Mouse (Mus musculus) lung, postnatal 25 days (tissue): ENCODE measurements around the gene Ngfr.

Experiments used
- DNase-seq: peaks from one replicate; pipeline ENCODE4 v3.0.0; 2022; ENCODE audit warnings: low spot score

Ngfr gene

GRCm38 (mm10) chr11:95594686-95595212 is 7.2 kb upstream of the Ngfr start:
- no peak for DNase-seq

GRCm38 (mm10) chr11:95593501-95593900 is 6.0 kb upstream of the Ngfr start:
- DNase-seq = no peak

GRCm38 (mm10) chr11:95592691-95593090 is 5.2 kb upstream of the Ngfr start:
- DNase-seq = peak; percentile 20

- DNase-seq = no peak
These were observed 1.7 kb upstream of the Ngfr start for GRCm38 (mm10) chr11:95589195-95589594.

- DNase-seq = no peak
These were observed 648 bp downstream of the Ngfr start for GRCm38 (mm10) chr11:95586751-95587422.

- peak; percentile 74 for DNase-seq
These were observed 1.4 kb downstream of the Ngfr start for GRCm38 (mm10) chr11:95586184-95586583.

- DNase-seq = no peak
These were observed 1.9 kb downstream of the Ngfr start for GRCm38 (mm10) chr11:95585684-95586083.

GRCm38 (mm10) chr11:95585281-95585680 is 2.3 kb downstream of the Ngfr start:
- no peak for DNase-seq

GRCm38 (mm10) chr11:95584651-95585050 is 2.9 kb downstream of the Ngfr start:
- DNase-seq = no peak

- no peak for DNase-seq
These were observed 4.1 kb downstream of the Ngfr start for GRCm38 (mm10) chr11:95583396-95583795.

GRCm38 (mm10) chr11:95582193-95582592 is 5.3 kb downstream of the Ngfr start:
- no peak for DNase-seq

GRCm38 (mm10) chr11:95579455-95579854 is 8.1 kb downstream of the Ngfr start:
- DNase-seq = no peak

- no peak for DNase-seq
These were observed 9.6 kb downstream of the Ngfr start for GRCm38 (mm10) chr11:95577776-95578446.

GRCm38 (mm10) chr11:95576299-95576698 is 11.2 kb downstream of the Ngfr start:
- no peak for DNase-seq

GRCm38 (mm10) chr11:95575791-95576190 is 11.7 kb downstream of the Ngfr start:
- DNase-seq = no peak

GRCm38 (mm10) chr11:95574786-95575334 is 12.7 kb downstream of the Ngfr start:
- no peak for DNase-seq

- no peak for DNase-seq
These were observed 15.3 kb downstream of the Ngfr start for GRCm38 (mm10) chr11:95572227-95572626.

GRCm38 (mm10) chr11:95571755-95572154 is 15.8 kb downstream of the Ngfr start:
- no peak for DNase-seq

- DNase-seq = no peak
These were observed 16.5 kb downstream of the Ngfr start for GRCm38 (mm10) chr11:95570827-95571619.

GRCm38 (mm10) chr11:95569908-95570307 is 17.6 kb downstream of the Ngfr start:
- no peak for DNase-seq

- no peak for DNase-seq
These were observed 19.4 kb downstream of the Ngfr start for GRCm38 (mm10) chr11:95567936-95568715.

GRCm38 (mm10) chr11:95567366-95567765 is 20.2 kb downstream of the Ngfr start:
- no peak for DNase-seq
